In the genomic region with DNA sequence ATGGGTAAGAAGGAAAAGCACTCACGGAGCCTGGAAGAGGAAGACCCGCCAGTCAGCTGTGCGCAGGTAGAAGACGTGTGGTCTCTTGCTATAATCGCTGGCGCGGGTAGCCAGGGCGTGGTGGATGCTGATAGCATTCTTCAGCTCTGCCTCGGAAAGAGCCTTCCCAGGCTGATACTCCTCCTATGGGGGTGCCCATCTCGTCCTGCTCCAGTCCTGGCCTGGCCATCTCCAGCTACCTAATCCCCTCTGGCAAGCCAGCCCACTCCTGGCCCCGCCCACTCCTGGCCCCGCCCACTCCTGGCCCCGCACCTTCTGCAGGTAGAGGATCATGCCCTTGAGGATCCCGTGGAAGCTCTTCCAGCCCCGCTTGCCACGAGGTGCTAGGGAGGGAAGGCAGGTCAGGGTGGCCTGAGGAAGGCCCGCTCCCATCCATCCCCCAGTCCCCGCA, we compare ENCODE assay signal across 9 mouse cellular contexts. TPM values are rescaled to one million over a fixed set of nuclear protein-coding genes. Genes with fewer than 3 reads are reported as not detected.
DNase-seq lines count a peak whose midpoint lies in the region; ATAC-seq and TF ChIP-seq lines count a peak whose summit lies in the region.
"Had no signal": no experiment of that assay in that cellular context is flagged by ENCODE, and none has a peak within 500 bp of the region (broad histone marks: within the 10 kb centered on the region; RNA-seq: fewer than 3 reads in every experiment).

No protein-coding gene starts in this region.

- peaks cover 35% of the 10 kb centered on the region for H3K4me1 ChIP-seq in hindbrain, embryonic 12.5 days
- peaks cover 8% of the 10 kb centered on the region for H3K4me1 ChIP-seq in hindbrain, postnatal 0 days (ENCODE audit: insufficient read depth, low read length)
- H3K4me1 ChIP-seq in intestine, embryonic 15.5 days (replicated peaks): peaks cover 45% of the 10 kb centered on the region

- H3K4me3 ChIP-seq in hindbrain, embryonic 12.5 days: no peak overlapping the region
- H3K4me3 ChIP-seq in hindbrain, postnatal 0 days (ENCODE audit: low read length): no peak overlapping the region
- no peak overlapping the region for H3K4me3 ChIP-seq in intestine, embryonic 15.5 days (replicated peaks)
- H3K4me3 ChIP-seq: limb, embryonic 12.5 days had no signal

- 15% methylated on average over 18 of the region's 18 CpGs for WGBS in hindbrain, embryonic 12.5 days
- WGBS in hindbrain, postnatal 0 days: 23% methylated on average over 18 of the region's 18 CpGs
- 22% methylated on average over 18 of the region's 18 CpGs for WGBS in intestine, embryonic 15.5 days

- peaks cover 82% of the 10 kb centered on the region for H3K27me3 ChIP-seq in hindbrain, embryonic 12.5 days
- H3K27me3 ChIP-seq in hindbrain, postnatal 0 days (ENCODE audit: insufficient read depth, low read length): 0 out of 2 replicates have a peak, but pooled peaks cover 6% of the 10 kb centered on the region
- H3K27me3 ChIP-seq in intestine, embryonic 15.5 days (replicated peaks): peaks cover 43% of the 10 kb centered on the region

- peaks cover 20% of the 10 kb centered on the region for H3K36me3 ChIP-seq in hindbrain, embryonic 12.5 days
- peaks cover 23% of the 10 kb centered on the region; the same call in 1 of the 2 replicates for H3K36me3 ChIP-seq in hindbrain, postnatal 0 days (ENCODE audit: insufficient read depth, low read length)
- peaks cover 7% of the 10 kb centered on the region for H3K36me3 ChIP-seq in intestine, embryonic 15.5 days

- H3K4me2 ChIP-seq in hindbrain, embryonic 12.5 days (replicated peaks): 0 out of 2 replicates have a peak overlapping the region, but pooled peaks have one; percentile 6
- no peak overlapping the region for H3K4me2 ChIP-seq in hindbrain, postnatal 0 days (ENCODE audit: low read depth, low read length)
- H3K4me2 ChIP-seq in intestine, embryonic 15.5 days (replicated peaks): peak overlapping the region; percentile 77
- H3K4me2 ChIP-seq: limb, embryonic 12.5 days had no signal

- no peak for TF ChIP-seq CTCF in hindbrain, postnatal 0 days (IDR thresholded peaks at IDR 0.05; ENCODE audit: low read depth)

- no peak overlapping the region for H3K27ac ChIP-seq in hindbrain, embryonic 12.5 days
- no peak overlapping the region for H3K27ac ChIP-seq in hindbrain, postnatal 0 days
- H3K27ac ChIP-seq in intestine, embryonic 15.5 days: peak overlapping the region; percentile 57; the same call in 1 of the 2 replicates
- H3K27ac ChIP-seq: limb, embryonic 12.5 days had no signal

- no peak for ATAC-seq in hindbrain, embryonic 12.5 days (ENCODE audit: low FRiP score)
- no peak for ATAC-seq in hindbrain, postnatal 0 days
- ATAC-seq in intestine, embryonic 15.5 days: no peak

- no peaks in the 10 kb centered on the region for H3K9me3 ChIP-seq in hindbrain, embryonic 12.5 days (replicated peaks)
- H3K9me3 ChIP-seq in hindbrain, postnatal 0 days (ENCODE audit: low read length): no peaks in the 10 kb centered on the region
- no peaks in the 10 kb centered on the region for H3K9me3 ChIP-seq in intestine, embryonic 15.5 days
- H3K9me3 ChIP-seq: limb, embryonic 12.5 days had no signal

- no peak for DNase-seq in hindbrain, postnatal 0 days (ENCODE audit: low spot score)
- peak; percentile 54 for DNase-seq in thymus, postnatal 4 days
- DNase-seq in thymus, postnatal 0 days (ENCODE audit: low spot score): no peak
- DNase-seq in spleen, postnatal 4 days (ENCODE audit: low spot score in 2 of 2): peak; percentile 70 to 86
- no peak for DNase-seq in layer of hippocampus, postnatal 14 days (ENCODE audit: low spot score in 2 of 2)
- DNase-seq in layer of hippocampus, adult 8-10 months (ENCODE audit: low spot score in 2 of 2): no peak

- no peak overlapping the region for H3K9ac ChIP-seq in hindbrain, embryonic 12.5 days
- no peak overlapping the region for H3K9ac ChIP-seq in hindbrain, postnatal 0 days (replicated peaks; ENCODE audit: low read length)
- no peak overlapping the region for H3K9ac ChIP-seq in intestine, embryonic 15.5 days
- H3K9ac ChIP-seq: limb, embryonic 12.5 days had no signal

RNA-seq across cellular contexts. Expression of a gene that starts 10.1 kb away (rescaled TPM):
- 4.7 and 5.0 TPM in 2 replicates for polyA plus RNA-seq in hindbrain, embryonic 12.5 days (2016; fragmentation: Nextera tagmentation; extraction: Ambion mirVana)
- total RNA-seq in hindbrain, postnatal 0 days (2014; rRNA removed): 3.5 and 4.7 TPM in 2 replicates
- 1.7 and 1.9 TPM in 2 replicates for polyA plus RNA-seq in hindbrain, postnatal 0 days (2015; fragmentation: Nextera tagmentation; extraction: Ambion mirVana)
- polyA plus RNA-seq in thymus, postnatal 0 days (2015; fragmentation: Nextera tagmentation; extraction: Ambion mirVana): 29.1 and 31.3 TPM in 2 replicates
- polyA plus RNA-seq in intestine, embryonic 15.5 days (2015; fragmentation: Nextera tagmentation; extraction: Ambion mirVana): 10.0 and 10.3 TPM in 2 replicates
- 1 to 10 TPM; 2.3 to 2.6 TPM for total RNA-seq in layer of hippocampus, postnatal 14 days (2021)
- total RNA-seq in layer of hippocampus, adult 8-10 months (2022): 1 to 10 TPM; 2.6 to 4.2 (median 3.3) TPM

RNA-seq across cellular contexts. Expression of a gene that starts 12.8 kb away (rescaled TPM):
- polyA plus RNA-seq in hindbrain, embryonic 12.5 days (2016; fragmentation: Nextera tagmentation; extraction: Ambion mirVana): 33.2 and 34.7 TPM in 2 replicates
- total RNA-seq in hindbrain, postnatal 0 days (2014; rRNA removed): 380 and 396 TPM in 2 replicates
- 115 and 123 TPM in 2 replicates for polyA plus RNA-seq in hindbrain, postnatal 0 days (2015; fragmentation: Nextera tagmentation; extraction: Ambion mirVana)
- polyA plus RNA-seq in thymus, postnatal 0 days (2015; fragmentation: Nextera tagmentation; extraction: Ambion mirVana): 4.6 and 5.3 TPM in 2 replicates
- polyA plus RNA-seq in intestine, embryonic 15.5 days (2015; fragmentation: Nextera tagmentation; extraction: Ambion mirVana): 34.8 and 36.2 TPM in 2 replicates
- 100 to 1,000 TPM; 701 to 730 TPM for total RNA-seq in layer of hippocampus, postnatal 14 days (2021)
- total RNA-seq in layer of hippocampus, adult 8-10 months (2022): 100 to 1,000 TPM; 602 to 631 (median 613) TPM

RNA-seq across cellular contexts. Expression of a gene that starts 13.8 kb away (rescaled TPM):
- 26.2 and 28.3 TPM in 2 replicates for polyA plus RNA-seq in hindbrain, embryonic 12.5 days (2016; fragmentation: Nextera tagmentation; extraction: Ambion mirVana)
- total RNA-seq in hindbrain, postnatal 0 days (2014; rRNA removed): 69.1 and 71.4 TPM in 2 replicates
- polyA plus RNA-seq in hindbrain, postnatal 0 days (2015; fragmentation: Nextera tagmentation; extraction: Ambion mirVana): 53.3 and 54.2 TPM in 2 replicates
- 8.3 and 9.1 TPM in 2 replicates for polyA plus RNA-seq in thymus, postnatal 0 days (2015; fragmentation: Nextera tagmentation; extraction: Ambion mirVana)
- 15.6 and 16.7 TPM in 2 replicates for polyA plus RNA-seq in intestine, embryonic 15.5 days (2015; fragmentation: Nextera tagmentation; extraction: Ambion mirVana)
- 10 to 100 TPM; 32.4 to 32.9 TPM for total RNA-seq in layer of hippocampus, postnatal 14 days (2021)
- 10 to 100 TPM; 22.9 to 29.3 (median 25.8) TPM for total RNA-seq in layer of hippocampus, adult 8-10 months (2022)

RNA-seq across cellular contexts. Expression of a gene that starts 24.3 kb away (rescaled TPM):
- polyA plus RNA-seq in hindbrain, embryonic 12.5 days (2016; fragmentation: Nextera tagmentation; extraction: Ambion mirVana): 239 and 261 TPM in 2 replicates
- total RNA-seq in hindbrain, postnatal 0 days (2014; rRNA removed): 125 and 134 TPM in 2 replicates
- polyA plus RNA-seq in hindbrain, postnatal 0 days (2015; fragmentation: Nextera tagmentation; extraction: Ambion mirVana): 312 and 326 TPM in 2 replicates
- 152 and 155 TPM in 2 replicates for polyA plus RNA-seq in thymus, postnatal 0 days (2015; fragmentation: Nextera tagmentation; extraction: Ambion mirVana)
- polyA plus RNA-seq in intestine, embryonic 15.5 days (2015; fragmentation: Nextera tagmentation; extraction: Ambion mirVana): 126 and 138 TPM in 2 replicates
- total RNA-seq in layer of hippocampus, postnatal 14 days (2021): 100 to 1,000 TPM; 156 to 162 TPM
- 100 to 1,000 TPM; 158 to 175 (median 166) TPM for total RNA-seq in layer of hippocampus, adult 8-10 months (2022)

RNA-seq across cellular contexts. Expression of a gene that starts 26.7 kb away (rescaled TPM):
- polyA plus RNA-seq in hindbrain, embryonic 12.5 days (2016; fragmentation: Nextera tagmentation; extraction: Ambion mirVana): 7.1 and 7.6 TPM in 2 replicates
- 7.5 and 12.3 TPM in 2 replicates for total RNA-seq in hindbrain, postnatal 0 days (2014; rRNA removed)
- polyA plus RNA-seq in hindbrain, postnatal 0 days (2015; fragmentation: Nextera tagmentation; extraction: Ambion mirVana): 9.9 and 10.5 TPM in 2 replicates
- 7.5 and 8.1 TPM in 2 replicates for polyA plus RNA-seq in thymus, postnatal 0 days (2015; fragmentation: Nextera tagmentation; extraction: Ambion mirVana)
- polyA plus RNA-seq in intestine, embryonic 15.5 days (2015; fragmentation: Nextera tagmentation; extraction: Ambion mirVana): 13.5 and 14.2 TPM in 2 replicates
- 10 to 100 TPM; 31.7 to 32.5 TPM for total RNA-seq in layer of hippocampus, postnatal 14 days (2021)
- total RNA-seq in layer of hippocampus, adult 8-10 months (2022): 10 to 100 TPM; 28.3 to 30.7 (median 30.3) TPM

Comparison
In these comparisons a context has a peak if more than half of its experiments do, and no peak if none do; other contexts are left out.
1. DNase-seq: peak in thymus, postnatal 4 days (single experiment) and spleen, postnatal 4 days (2 of 2); none in hindbrain, postnatal 0 days (single experiment), thymus, postnatal 0 days (single experiment), layer of hippocampus, postnatal 14 days (0 of 2) and layer of hippocampus, adult 8-10 months (0 of 2).